Mouse (Mus musculus): ENCODE data around the gene Serpinb1b.
"Not testable (repeated sequence)": the region's sequence is repeated elsewhere in the genome, so short reads cannot be mapped to it uniquely, and the experiment has no call there.

Serpinb1b gene

DNA sequence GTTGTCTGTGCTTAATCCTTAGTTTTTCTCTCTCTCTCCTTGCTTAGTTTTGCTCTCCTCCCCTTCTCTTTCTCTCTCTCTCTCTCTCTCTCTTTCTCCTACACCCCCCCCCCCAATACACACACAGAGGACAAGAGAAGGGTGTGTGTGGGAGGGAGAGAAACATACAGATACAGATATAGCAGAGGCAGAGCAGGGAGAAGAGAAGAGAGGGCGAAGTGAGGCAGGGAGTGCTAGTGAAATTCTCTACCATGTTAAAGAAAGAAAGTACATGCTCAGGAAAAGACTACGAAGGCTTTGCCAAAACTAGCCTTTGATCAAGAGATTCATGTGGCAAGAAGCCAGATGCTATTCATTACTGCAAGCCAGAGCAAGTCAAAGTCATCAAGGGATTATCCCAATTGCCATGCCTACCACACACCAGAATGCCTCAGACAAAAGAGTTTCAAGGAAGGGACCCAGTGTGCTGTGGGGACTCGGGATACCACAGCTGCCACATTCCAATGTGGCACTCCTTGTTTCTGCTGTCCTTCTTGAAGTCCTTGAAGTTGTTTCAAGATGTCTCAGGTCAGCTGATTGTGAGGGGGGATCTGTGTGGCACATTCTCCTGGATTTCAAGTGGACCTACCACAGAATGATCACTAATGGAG, at the start of gene Serpinb1b:
TSS of gene Serpinb1b (plus strand) at position 520 of the 650 bp plus-strand sequence.
- DNase-seq (ENCODE audit: low spot score), result no peak

DNA sequence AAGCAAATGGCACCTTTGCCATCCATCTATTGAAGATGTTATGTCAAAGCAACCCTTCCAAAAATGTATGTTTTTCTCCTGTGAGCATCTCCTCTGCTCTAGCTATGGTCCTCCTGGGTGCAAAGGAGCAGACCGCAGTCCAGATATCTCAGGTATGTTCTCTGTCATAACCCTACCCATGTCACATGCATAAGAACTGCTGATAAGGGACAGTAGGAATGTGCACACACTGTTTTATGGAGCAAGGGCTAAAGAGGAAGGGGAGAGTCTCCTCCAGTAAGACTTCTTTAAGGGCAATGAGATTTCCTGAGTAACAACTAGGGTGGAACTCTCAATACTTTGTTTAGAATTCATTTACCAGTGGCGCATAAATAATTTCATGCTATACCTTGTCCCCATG, 48.9 kb upstream of the Serpinb1b start:
- not testable (repeated sequence) for DNase-seq (ENCODE audit: low spot score)

DNA sequence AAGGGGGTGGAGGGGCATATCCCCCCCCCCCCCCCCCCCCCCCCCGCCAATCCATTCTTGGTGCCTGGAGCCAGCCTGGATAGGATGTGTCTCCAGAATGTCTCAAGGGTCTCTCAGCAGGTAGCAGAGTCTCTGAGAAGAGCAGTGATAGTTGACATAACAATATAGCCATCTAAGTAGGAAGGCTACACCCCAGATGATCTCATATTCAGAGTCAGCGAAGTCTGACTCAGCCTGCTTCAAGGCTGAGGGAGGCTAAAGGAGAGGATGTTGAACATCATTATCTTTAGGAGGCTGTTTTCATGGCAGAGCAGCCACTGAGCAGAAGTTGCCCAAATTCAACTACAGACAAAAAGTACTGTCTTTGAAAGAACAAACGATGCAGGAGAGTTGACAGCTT, 48.1 kb upstream of the Serpinb1b start:
- DNase-seq (ENCODE audit: low spot score), result no peak

DNA sequence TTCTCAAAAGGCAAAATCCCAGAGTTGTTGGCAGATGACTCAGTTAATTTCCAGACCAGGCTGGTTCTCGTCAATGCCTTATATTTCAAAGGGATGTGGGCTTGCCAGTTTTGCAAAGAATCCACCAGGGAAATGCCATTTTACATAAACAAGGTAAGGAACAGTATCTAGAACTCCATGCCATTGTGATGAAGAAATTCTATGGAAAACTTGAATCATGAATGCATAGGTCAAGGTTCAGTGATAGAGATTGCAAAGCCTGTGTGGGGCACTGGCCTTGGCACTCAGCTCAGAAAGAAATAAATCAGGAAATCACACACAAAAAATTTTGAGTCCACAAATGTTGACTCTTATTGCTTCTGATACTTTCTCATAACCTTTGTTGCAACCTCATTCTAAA, 42.9 kb upstream of the Serpinb1b start:
- no peak for DNase-seq (ENCODE audit: low spot score)

DNA sequence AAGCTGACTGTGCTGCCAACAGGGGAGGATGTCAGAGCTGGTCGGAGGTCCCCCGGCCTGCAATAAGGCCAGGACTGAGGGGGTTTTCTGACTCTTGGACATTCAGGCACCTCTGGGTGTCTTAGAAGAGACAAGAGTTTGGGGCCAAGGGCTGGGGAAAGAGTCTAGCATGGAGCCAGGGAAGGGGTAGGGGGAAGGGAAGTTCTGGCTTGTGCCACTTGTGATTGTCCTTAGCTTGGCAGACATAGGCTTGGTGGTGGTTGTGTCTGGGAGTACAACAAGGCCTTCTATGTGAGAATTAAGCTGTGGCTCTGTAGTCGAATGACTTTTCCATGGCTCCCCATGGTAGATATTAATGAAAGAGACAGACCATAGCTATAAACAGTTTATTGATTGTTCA, 34.8 kb upstream of the Serpinb1b start:
- no peak for DNase-seq (ENCODE audit: low spot score)

DNA sequence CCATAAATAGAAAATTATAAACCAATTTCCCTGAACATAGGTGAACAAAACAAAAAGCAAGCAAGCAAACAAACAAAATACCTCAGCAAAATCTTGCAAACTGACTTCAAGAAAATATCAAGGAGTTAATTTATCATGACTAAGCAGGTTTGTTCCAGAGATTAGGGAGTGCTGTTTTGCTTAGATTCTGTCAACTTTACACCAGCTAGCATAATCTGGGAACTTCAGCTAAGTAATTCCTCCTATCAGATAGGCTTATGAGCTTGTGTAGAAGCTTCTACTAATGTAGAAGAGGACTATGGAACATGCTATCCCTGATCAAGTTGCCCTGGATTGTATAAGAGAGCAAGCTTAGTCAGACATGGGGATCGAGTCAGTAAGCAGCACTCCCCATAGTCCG, 31.1 kb upstream of the Serpinb1b start:
- DNase-seq (ENCODE audit: low spot score), result no peak

DNA sequence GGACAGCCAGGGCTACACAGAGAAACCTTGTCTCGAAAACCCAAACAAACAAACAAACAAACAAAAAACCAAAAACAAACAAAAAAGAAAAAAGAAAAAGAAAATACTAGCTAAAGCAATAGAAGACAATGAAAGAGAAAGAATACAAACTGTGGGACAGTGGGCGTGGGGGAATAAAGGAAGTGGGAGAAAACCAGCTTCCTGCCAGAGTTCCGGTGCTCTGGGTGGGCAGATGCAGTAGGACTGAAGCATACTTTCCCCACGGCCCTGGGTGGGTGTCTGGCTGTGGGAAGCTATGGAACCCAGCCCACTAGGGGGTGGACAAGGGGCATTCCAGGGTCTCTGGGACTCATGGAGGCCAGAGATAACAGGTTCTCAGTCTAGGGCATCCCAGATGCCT, 30.2 kb upstream of the Serpinb1b start:
- DNase-seq (ENCODE audit: low spot score), result no peak

DNA sequence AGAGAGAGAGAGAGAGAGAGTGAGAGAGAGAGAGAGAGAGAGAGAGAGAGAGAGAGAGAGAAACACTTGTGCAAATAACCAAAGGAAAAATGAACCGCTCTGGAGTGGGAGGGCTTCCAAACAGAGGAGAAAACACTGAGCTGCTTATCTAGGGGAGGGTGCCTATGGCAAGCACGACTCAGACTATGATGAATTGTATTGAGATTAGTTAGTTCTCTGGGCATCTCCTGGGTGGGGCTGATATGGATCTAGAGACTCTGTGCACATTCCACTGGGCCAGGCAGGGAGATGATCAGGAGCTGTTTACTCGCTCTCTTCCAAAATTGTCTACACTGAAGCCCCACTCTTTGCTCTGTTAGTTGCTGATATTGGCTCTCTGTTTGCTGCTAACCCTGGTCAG, 26.7 kb upstream of the Serpinb1b start:
- DNase-seq (ENCODE audit: low spot score), result no peak

DNA sequence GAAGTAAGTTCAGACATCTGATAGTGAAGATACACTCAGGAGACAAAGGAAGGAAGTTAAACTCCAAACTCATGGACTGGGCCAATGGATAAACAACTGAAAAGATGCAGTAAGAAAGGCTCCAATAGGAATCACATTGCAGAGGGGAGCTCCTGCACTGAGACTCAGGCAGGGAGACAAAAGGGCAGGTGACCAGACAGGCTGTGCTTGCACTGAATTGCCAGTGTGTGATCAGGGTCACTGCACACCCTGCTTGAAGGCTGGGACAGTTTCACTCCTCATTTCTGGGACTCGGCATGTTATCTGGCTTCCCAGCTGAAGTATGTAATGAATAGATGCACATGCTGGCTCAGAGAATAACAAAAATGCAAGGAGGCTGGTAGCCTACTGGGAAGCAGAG, 15.3 kb upstream of the Serpinb1b start:
- no peak for DNase-seq (ENCODE audit: low spot score)

DNA sequence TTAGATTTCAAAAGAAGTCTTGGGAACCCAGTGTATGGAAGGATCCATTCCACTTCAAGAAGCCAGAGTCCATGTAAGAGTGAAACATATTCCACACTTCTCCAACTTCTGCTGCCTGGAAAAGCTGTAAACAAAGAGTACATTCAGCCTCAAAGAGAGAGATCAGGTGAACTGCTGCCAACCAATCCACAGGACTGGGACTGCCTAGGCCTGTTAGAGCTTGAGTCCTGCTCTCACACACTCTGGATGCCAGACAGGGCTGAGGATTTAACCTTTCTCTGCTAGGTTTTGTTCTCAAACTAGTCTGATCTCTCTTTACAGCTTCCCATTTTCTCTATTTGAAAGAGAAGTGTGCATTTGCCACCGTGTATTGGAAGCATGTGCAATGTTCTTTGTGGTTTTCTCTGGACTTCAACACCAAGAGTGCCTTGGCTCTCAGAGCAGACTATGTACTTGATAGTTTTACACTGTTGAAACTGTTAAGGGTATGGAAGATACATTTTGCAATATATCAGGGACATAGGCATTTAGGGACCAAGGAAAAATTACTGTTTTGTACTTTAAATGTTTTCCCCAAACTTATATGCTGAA, 10.9 kb upstream of the Serpinb1b start:
- no peak for DNase-seq (ENCODE audit: low spot score)

DNA sequence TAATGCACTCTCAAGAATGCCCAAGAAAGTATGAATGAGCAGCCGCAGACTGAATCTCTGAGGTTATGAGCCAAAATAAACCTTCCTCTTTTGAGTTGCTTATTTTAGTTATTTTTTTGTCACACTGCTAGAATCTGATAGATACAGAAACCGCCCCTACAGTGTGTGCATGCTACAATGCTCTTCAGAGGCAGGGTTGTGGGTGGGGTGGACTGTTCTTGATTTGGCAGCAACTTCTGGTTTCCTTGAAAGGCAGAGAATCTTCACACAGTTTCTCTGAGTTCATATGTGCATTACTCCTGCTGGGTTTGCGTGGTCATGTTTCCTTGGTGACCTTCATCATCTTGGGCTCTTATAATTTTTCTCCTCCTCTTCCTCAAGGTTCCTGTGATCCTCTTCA, 10.2 kb upstream of the Serpinb1b start:
- no peak for DNase-seq (ENCODE audit: low spot score)

DNA sequence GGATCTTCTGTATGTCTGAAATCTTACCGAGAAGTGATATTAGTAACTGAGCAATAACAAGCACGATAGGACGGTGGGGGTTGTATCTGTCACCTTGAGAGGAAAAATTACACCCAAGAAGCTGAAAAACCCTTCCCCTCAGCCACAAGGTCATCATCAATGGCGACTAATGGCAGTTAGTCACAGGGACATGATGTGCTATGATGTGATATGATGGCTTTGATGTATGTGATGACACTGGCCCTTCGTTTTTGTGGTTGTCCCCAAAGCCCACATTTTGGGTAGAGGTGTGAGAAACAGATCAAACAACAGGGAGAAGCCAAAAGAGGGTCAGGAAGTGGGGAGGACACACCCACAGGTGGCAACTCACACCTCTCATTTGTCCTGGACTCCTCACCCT, 6.6 kb upstream of the Serpinb1b start:
- no peak for DNase-seq (ENCODE audit: low spot score)

DNA sequence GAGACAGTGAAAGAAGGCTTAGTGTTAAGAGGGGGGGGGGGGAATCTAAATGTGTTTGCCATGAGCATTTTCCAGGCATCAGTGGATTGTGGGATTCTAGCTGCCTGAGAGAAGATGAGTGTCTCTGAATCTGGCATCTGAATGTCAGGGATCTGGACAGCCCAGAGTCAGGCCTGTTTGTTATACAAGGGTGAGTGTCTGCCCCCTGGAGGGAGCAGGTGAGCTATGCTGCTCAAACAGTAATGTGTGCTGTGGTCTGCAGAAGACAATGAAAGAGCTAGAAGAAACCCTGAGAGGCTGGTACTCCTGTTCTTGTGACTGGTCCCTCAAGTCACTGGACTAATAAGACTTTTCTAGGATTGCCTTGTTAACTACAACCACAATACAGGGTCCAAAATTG, 4.3 kb upstream of the Serpinb1b start:
- DNase-seq (ENCODE audit: low spot score), result peak; percentile 11

DNA sequence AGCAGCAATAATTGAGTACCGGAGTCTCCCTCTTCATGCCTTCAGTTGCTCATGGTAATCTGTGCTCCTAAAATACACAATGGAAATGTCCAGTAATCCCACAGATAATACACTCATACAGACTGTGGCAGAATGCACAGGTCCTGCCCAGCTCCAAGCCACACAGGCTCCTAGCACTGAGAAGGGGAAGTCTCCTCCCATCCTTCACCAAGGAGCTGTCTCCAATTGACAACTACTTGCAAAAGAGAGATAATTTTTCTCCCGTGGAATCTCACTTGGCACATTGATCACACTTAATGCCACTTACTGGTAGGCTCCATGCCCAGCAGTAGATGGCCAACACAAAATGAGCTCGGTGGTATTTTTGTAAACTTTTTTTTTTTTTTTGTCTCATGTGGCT, 2.1 kb upstream of the Serpinb1b start:
- no peak for DNase-seq (ENCODE audit: low spot score)

DNA sequence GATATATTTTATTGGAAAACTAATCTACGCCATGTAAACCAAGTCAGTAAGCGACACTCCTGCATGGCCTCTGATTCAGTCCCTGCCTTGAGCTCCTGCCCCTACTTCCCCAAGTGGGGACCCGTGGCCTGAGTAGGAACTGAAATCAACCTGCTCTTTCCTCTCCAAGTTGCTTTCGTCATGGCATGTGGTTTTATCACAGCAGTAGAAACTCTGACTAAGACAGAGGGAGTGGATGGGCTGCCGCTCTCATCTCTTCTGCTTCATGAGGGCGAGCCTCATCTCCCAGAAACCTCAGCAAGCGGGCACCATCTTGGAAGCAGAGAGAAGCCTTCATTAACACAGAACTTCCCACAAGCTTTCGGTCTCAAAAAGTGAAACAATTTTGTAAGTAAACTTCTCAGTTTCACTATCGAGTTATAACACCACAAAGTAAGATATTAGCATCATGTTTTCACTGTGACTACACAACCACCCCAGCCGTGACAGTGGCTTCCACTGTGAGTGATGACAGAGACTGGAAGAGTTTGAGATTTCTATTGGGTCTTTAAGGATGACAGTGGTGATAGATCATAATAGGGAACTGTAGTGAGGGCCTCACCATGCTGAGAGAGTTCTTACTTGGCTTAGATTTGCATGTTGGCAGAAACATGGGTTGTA, 1.2 kb upstream of the Serpinb1b start:
- no peak for DNase-seq (ENCODE audit: low spot score)

DNA sequence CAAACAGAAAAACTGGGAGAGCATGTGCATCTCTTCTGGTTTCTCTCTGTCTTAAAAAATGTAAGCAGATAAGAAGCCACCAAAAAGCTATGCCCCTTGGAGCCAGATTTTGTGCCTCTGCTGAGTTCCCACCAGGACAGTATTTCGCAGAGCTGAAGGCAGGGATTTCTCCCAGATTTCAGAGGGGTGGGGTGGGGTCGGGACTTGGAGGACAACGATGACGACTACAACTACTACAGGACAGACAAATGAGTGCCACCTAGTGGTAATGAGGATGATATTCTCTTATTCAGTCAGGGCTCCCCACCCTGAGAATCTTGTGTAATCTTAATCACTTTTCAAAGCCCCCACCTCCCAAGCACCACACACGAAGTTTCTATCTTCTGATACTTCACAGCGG, 1.0 kb downstream of the Serpinb1b start:
- DNase-seq (ENCODE audit: low spot score), result no peak

DNA sequence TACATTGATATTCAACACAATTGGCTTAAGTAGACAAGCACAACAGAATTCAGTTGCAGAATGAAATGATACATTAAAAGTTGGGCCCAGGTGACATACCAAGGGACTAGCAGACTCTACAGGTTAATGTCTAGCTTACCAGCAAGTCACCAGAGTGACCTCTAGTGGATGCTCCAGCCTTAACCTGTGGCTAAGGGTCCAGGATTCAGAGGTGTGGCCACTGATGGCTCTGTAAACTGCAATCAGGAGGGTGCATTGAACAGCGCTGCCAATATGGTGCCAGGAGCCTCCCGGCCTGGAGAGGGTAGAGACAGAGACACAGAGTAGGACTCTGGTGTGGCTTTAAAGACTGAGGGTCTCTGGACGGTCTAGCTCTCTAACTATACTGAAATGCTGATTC, 2.0 kb downstream of the Serpinb1b start:
- no peak for DNase-seq (ENCODE audit: low spot score)

DNA sequence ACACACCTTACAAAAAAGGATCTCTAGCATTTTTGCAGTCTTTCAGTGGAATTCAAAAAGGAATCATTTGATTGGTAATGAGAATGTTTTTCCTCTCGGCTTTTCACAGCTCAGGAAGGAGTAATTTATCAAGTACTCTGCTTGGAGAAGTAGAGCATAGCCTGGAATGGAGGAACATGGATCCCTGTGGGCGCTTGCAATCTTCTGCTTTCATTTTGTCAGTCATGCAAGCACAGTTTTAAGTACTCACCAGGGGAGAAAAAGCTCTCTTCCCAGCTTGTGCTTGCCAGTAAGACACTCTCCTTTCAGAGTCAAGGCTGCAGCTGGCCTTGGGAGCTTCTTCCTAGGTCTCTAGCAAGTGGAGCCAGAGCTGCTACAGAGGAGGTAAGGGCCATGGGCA, 5.5 kb downstream of the Serpinb1b start:
- DNase-seq (ENCODE audit: low spot score), result no peak

DNA sequence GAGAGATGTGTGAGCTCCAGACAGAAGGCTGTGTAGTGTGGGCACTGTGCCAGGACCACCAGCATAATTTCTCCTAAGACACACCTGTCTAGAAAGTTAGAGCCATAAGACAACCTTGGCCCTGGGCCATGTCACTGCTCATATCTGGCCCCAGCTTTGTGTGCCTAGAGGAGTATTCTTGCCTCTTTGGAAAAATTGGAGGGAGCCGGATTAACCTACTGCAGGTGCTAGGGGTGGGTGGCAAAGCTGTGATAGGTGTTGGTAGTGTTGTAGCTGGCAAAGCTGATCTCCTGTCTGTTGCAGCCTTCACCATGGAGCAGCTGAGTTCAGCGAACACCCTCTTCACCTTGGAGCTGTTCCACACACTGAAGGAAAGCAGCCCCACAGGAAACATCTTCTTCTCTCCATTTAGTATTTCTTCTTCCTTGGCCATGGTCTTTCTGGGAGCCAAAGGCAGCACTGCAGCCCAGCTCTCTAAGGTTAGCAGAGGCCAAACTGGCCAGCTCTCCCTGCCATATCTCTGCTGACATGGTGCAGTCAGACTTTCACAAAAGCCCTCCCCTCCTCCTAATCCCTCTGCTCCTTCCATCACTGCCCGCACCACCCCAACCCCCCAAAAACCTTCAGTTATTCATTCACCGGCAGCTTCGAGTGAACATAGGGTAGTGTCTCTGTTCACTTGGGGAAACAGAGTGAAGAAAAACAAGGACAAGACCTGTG, 6.8 kb downstream of the Serpinb1b start:
- DNase-seq (ENCODE audit: low spot score), result no peak

DNA sequence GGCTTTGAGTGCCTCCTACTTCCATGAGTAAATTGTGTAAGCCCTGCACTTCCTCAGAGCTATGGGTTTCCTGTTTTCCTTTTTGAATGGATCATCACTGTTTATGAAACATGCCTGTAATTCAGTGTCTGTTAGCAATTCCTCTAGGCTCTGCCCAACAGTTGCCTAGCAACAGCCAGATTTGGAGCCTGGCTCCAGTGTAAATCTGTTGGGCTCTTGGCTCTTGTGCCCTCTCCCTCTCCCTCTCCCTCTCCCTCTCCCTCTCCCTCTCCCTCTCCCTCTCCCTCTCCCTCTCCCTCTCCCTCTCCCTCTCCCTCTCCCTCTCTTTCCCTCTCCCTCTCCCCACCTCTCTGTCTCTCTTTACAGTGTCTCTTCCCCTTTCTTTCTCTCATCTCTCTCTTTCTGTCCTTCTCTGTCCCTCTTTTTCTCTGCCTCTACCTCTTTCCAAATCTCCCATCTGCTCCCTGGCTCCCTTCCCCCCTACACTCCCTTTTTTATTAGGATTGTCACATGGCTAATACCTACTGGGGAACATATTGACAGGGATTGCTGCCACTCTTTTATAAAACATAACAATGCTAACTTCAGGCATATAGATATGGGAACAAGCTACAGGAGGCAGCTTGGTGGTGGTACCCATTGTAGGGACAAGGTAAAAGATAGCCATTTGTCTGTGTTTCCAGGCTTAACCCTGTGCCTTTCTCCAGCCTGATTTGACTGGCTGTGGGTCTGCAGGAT, 7.5 kb downstream of the Serpinb1b start:
- no peak for DNase-seq (ENCODE audit: low spot score)

DNA sequence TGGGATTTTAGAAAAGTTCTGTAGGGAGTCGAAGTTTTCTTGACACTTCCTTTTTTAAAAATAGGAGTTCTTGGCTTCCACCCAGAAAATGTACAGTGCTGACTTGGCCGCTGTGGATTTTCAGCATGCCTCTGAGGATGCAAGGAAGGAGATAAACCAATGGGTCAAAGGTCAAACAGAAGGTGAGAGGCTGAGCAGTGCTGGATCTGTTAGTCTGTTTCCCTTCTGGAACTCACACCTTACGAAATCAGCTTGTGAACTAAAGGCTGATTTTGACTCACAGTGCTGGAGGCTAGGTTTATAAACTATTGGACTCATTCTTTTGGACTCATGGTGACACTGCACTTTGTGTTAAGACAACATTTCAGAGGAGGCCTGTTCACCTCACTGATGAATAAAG, 11.2 kb downstream of the Serpinb1b start:
- no peak for DNase-seq (ENCODE audit: low spot score)

DNA sequence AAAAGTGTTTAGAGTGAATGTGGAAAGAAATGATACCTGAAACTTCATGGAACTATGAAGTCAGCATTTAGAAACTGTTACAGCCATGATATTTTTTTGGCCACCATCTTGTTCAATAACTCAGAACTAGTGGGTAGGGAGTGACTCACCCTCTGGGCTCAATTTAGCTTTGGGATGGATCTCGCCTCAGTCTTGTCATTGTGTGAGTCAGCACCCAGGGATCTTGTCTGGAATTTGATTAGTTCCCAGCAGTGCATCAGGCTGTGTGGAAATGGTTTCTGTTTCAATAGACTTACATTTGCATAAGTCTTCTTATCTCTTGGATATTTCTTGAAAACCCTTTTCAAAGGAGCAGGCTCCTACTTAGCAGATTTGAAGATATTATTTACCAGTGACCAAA, 12.2 kb downstream of the Serpinb1b start:
- no peak for DNase-seq (ENCODE audit: low spot score)
